ENCODE assay signal across 8 mouse cellular contexts in genomic region chr6:88821901-88822300, GRCm38 (mm10). TPM values are rescaled to one million over a fixed set of nuclear protein-coding genes. Genes with fewer than 3 reads are reported as not detected.
DNase-seq lines count a peak whose midpoint lies in the region.

No protein-coding gene starts in this region.

- intact Hi-C loops in gastrocnemius, postnatal 36 days (cut with DNase I), result loop anchor here (5.0 kb wide), 1 partner anchor 35 kb away; no protein-coding TSS in a partner anchor
- intact Hi-C loops in left cerebral cortex, postnatal 36 days (cut with DNase I), result no loop called here

- DNase-seq in ovary, postnatal 36 days (ENCODE audit: low spot score), result peak; percentile 27
- no peak for DNase-seq in ovary, postnatal 10 days (ENCODE audit: low spot score)
- DNase-seq in cerebellum, adult 18-20 months, result peak; percentile 87 to 91
- peak; percentile 65 to 68 for DNase-seq in gastrocnemius, postnatal 36 days
- peak; percentile 72 for DNase-seq in lung, postnatal 25 days (ENCODE audit: low spot score)
- no peak for DNase-seq in left cerebral cortex, postnatal 36 days (ENCODE audit: low spot score in 2 of 2)
- DNase-seq in kidney, postnatal 4 days, result no peak
- no peak for DNase-seq in spleen, postnatal 14 days (ENCODE audit: low spot score in 2 of 2)

RNA-seq across cellular contexts. Expression of gene Abtb1, which starts 19.9 kb away (rescaled TPM):
- total RNA-seq in gastrocnemius, postnatal 36 days (2021), result 10 to 100 TPM; 19.2 to 21.0 TPM
- 10 to 100 TPM; 43.4 to 45.9 TPM for total RNA-seq in left cerebral cortex, postnatal 36 days (2021)

RNA-seq across cellular contexts. Expression of gene Podxl2, which starts 52.9 kb away (rescaled TPM):
- 10 to 100 TPM; 45.1 to 50.5 TPM for total RNA-seq in gastrocnemius, postnatal 36 days (2021)
- total RNA-seq in left cerebral cortex, postnatal 36 days (2021), result 100 to 1,000 TPM; 181 to 221 TPM

Comparison
In these comparisons a context has a peak if more than half of its experiments do, and no peak if none do; other contexts are left out.
1. DNase-seq: peak in ovary, postnatal 36 days (single experiment), cerebellum, adult 18-20 months (2 of 2), gastrocnemius, postnatal 36 days (2 of 2) and lung, postnatal 25 days (single experiment); none in ovary, postnatal 10 days (single experiment), left cerebral cortex, postnatal 36 days (0 of 2), kidney, postnatal 4 days (0 of 2) and spleen, postnatal 14 days (0 of 2).